Mouse (Mus musculus) MEL (cell line): Measurements from ENCODE around the gene Tpst2. TPM values are rescaled to one million over a fixed set of nuclear protein-coding genes. Genes with fewer than 3 reads are reported as not detected.

Source experiments
- DNase-seq: peaks from one replicate; pipeline ENCODE4 v3.0.0; 2011; ENCODE audit warnings: low read depth, low spot score
- H3K27ac ChIP-seq: 2 replicates; pipeline ENCODE4 v1.5.1; 2012; ENCODE audit warnings: low read depth, mild to moderate bottlenecking, control low read depth, low read length, moderate library complexity; ENCODE audit not compliant: control insufficient read depth
- H3K27me3 ChIP-seq, 2 experiments: fragments of 150-350 bp in 1 of 2; sonication (generic) in 1 of 2; 2 replicates each; pipeline ENCODE4 v1.6.1; 2012; ENCODE audit warnings: low read length in 2 of 2, mild to moderate bottlenecking in 2 of 2, improper control_type of control experiment in 1 of 2, moderate library complexity in 1 of 2; ENCODE audit not compliant: insufficient read depth in 2 of 2, control insufficient read depth in 1 of 2
- H3K36me3 ChIP-seq, 2 experiments: 2 replicates each; pipeline ENCODE4 v1.6.1; 2012 to 2014; ENCODE audit warnings: low read length in 2 of 2, improper control_type of control experiment in 1 of 2, inconsistent platforms in 1 of 2, mild to moderate bottlenecking in 1 of 2; ENCODE audit not compliant: insufficient read depth in 2 of 2, control insufficient read depth in 1 of 2
- H3K4me1 ChIP-seq, 2 experiments: fragments of 150-350 bp in 1 of 2; sonication (generic) in 1 of 2; 2 replicates each; pipeline ENCODE4 v1.6.1; 2012; ENCODE audit warnings: low read length in 2 of 2, improper control_type of control experiment in 1 of 2, mild to moderate bottlenecking in 1 of 2; ENCODE audit not compliant: insufficient read depth in 2 of 2, control insufficient read depth in 1 of 2
- H3K4me3 ChIP-seq, 2 experiments: fragments of 150-350 bp in 1 of 2; sonication (generic) in 1 of 2; 2 replicates each; pipeline ENCODE4 v1.5.1; 2012; ENCODE audit warnings: low read depth in 2 of 2, low read length in 2 of 2, mild to moderate bottlenecking in 2 of 2, moderate library complexity in 2 of 2, control low read depth in 1 of 2, improper control_type of control experiment in 1 of 2; ENCODE audit not compliant: control insufficient read depth in 1 of 2, insufficient read depth in 1 of 2
- H3K79me2 ChIP-seq: 2 replicates; pipeline ENCODE4 v1.6.1; 2012; ENCODE audit warnings: mild to moderate bottlenecking, low read length, moderate library complexity; ENCODE audit not compliant: control insufficient read depth, poor library complexity, insufficient read depth
- H3K9ac ChIP-seq: 2 replicates; pipeline ENCODE4 v1.6.1; 2012; ENCODE audit warnings: low read depth, mild to moderate bottlenecking, control low read depth, low read length, moderate library complexity; ENCODE audit not compliant: control insufficient read depth, poor library complexity, severe bottlenecking
- H3K9me3 ChIP-seq: fragments of 150-350 bp; sonication (generic); replicated peaks from 2 replicates; pipeline ENCODE4 v1.6.1; 2012; ENCODE audit warnings: mild to moderate bottlenecking, low read length, improper control_type of control experiment, moderate library complexity; ENCODE audit not compliant: insufficient read depth
- BHLHE40 ChIP-seq: IDR thresholded peaks from 2 replicates; pipeline ENCODE4 v1.6.1; 2012; ENCODE audit warnings: low read depth, mild to moderate bottlenecking, inconsistent platforms, low read length, improper control_type of control experiment, borderline replicate concordance
- CHD1 ChIP-seq: IDR thresholded peaks from 2 replicates; pipeline ENCODE4 v1.6.1; 2012; ENCODE audit warnings: low read depth, mild to moderate bottlenecking, inconsistent platforms, low read length, improper control_type of control experiment
- CHD2 ChIP-seq: IDR thresholded peaks from 2 replicates; pipeline ENCODE4 v1.6.1; 2011; ENCODE audit warnings: low read length, improper control_type of control experiment
- CTCF ChIP-seq, 3 experiments: IDR thresholded peaks in 2 of 3; conservative IDR thresholded peaks in 1 of 3; 2 replicates each; pipeline ENCODE4 v1.5.1; 2011 to 2012; ENCODE audit warnings: low read length in 3 of 3, low read depth in 2 of 3, mild to moderate bottlenecking in 2 of 3, improper control_type of control experiment in 1 of 3, inconsistent platforms in 1 of 3, mixed read lengths in 1 of 3, moderate library complexity in 1 of 3; ENCODE audit not compliant: control insufficient read depth in 1 of 3, insufficient read depth in 1 of 3, poor library complexity in 1 of 3, severe bottlenecking in 1 of 3
- ELF1 ChIP-seq: IDR thresholded peaks from 2 replicates; pipeline ENCODE4 v1.6.1; 2014; ENCODE audit warnings: low read depth, mild to moderate bottlenecking, inconsistent platforms, low read length, improper control_type of control experiment, moderate library complexity
- EP300 ChIP-seq, 2 experiments: IDR thresholded peaks; 2 replicates each; pipeline ENCODE4 v1.6.1; 2011; ENCODE audit warnings: improper control_type of control experiment in 2 of 2, low read length in 2 of 2, low read depth in 1 of 2, mild to moderate bottlenecking in 1 of 2
- ETS1 ChIP-seq: IDR thresholded peaks from 2 replicates; pipeline ENCODE4 v1.6.1; 2012; ENCODE audit warnings: low read depth, mild to moderate bottlenecking, inconsistent platforms, low read length, improper control_type of control experiment, moderate library complexity
- GATA1 ChIP-seq: IDR thresholded peaks from 2 replicates; pipeline ENCODE4 v1.6.1; 2011; ENCODE audit warnings: low read depth, low read length, improper control_type of control experiment
- HCFC1 ChIP-seq: IDR thresholded peaks from 2 replicates; pipeline ENCODE4 v1.6.1; 2012; ENCODE audit warnings: low read depth, mild to moderate bottlenecking, inconsistent platforms, low read length, improper control_type of control experiment, moderate library complexity
- JUND ChIP-seq: IDR thresholded peaks from 2 replicates; pipeline ENCODE4 v1.6.1; 2011; ENCODE audit warnings: low read depth, mild to moderate bottlenecking, improper control_type of control experiment, low read length
- KAT2A ChIP-seq: conservative IDR thresholded peaks from 2 replicates; pipeline ENCODE4 v1.6.1; 2012; ENCODE audit warnings: low read depth, low read length, improper control_type of control experiment, inconsistent platforms
- MAFK ChIP-seq: IDR thresholded peaks from 2 replicates; pipeline ENCODE4 v1.6.1; 2011; ENCODE audit warnings: low read depth, mild to moderate bottlenecking, low read length, improper control_type of control experiment, borderline replicate concordance
- MAX ChIP-seq: IDR thresholded peaks from 2 replicates; pipeline ENCODE4 v1.6.1; 2011; ENCODE audit warnings: low read length, improper control_type of control experiment
- MAZ ChIP-seq: IDR thresholded peaks from 2 replicates; pipeline ENCODE4 v1.6.1; 2012; ENCODE audit warnings: low read depth, mild to moderate bottlenecking, inconsistent platforms, low read length, improper control_type of control experiment
- MEF2A ChIP-seq: IDR thresholded peaks from 2 replicates; pipeline ENCODE4 v1.6.1; 2014; ENCODE audit warnings: low read depth, mild to moderate bottlenecking, inconsistent platforms, low read length, improper control_type of control experiment; ENCODE audit not compliant: poor library complexity, insufficient replicate concordance, severe bottlenecking; ENCODE audit errors: extremely low read depth
- MXI1 ChIP-seq: IDR thresholded peaks from 2 replicates; pipeline ENCODE4 v1.6.1; 2011; ENCODE audit warnings: mild to moderate bottlenecking, low read depth, low read length, improper control_type of control experiment
- MYC ChIP-seq: IDR thresholded peaks from 2 replicates; pipeline ENCODE4 v1.6.1; 2011; ENCODE audit warnings: low read depth, mild to moderate bottlenecking, low read length, improper control_type of control experiment, moderate library complexity
- NRF1 ChIP-seq: IDR thresholded peaks from 2 replicates; pipeline ENCODE4 v1.6.1; 2014; ENCODE audit warnings: low read depth, mild to moderate bottlenecking, inconsistent platforms, low read length, improper control_type of control experiment, moderate library complexity; ENCODE audit not compliant: poor library complexity, insufficient read depth, severe bottlenecking
- POLR2AphosphoS2 ChIP-seq: IDR thresholded peaks from 2 replicates; pipeline ENCODE4 v1.6.1; 2011; ENCODE audit warnings: low read length, improper control_type of control experiment
- RAD21 ChIP-seq: IDR thresholded peaks from 2 replicates; pipeline ENCODE4 v1.6.1; 2011; ENCODE audit warnings: mild to moderate bottlenecking, low read depth, low read length, improper control_type of control experiment
- RCOR1 ChIP-seq: IDR thresholded peaks from 2 replicates; pipeline ENCODE4 v1.6.1; 2012; ENCODE audit warnings: low read depth, mild to moderate bottlenecking, inconsistent platforms, low read length, improper control_type of control experiment
- SIN3A ChIP-seq: IDR thresholded peaks from 2 replicates; pipeline ENCODE4 v1.6.1; 2012; ENCODE audit warnings: low read length, improper control_type of control experiment, inconsistent platforms
- TAL1 ChIP-seq: IDR thresholded peaks from 2 replicates; pipeline ENCODE4 v1.6.1; 2012; ENCODE audit warnings: mild to moderate bottlenecking, inconsistent platforms, low read length, moderate library complexity, mixed read lengths
- TBP ChIP-seq: IDR thresholded peaks from 2 replicates; pipeline ENCODE4 v1.8.0; 2011; ENCODE audit warnings: low read depth, low read length, improper control_type of control experiment
- TCF12 ChIP-seq: IDR thresholded peaks from 2 replicates; pipeline ENCODE4 v1.6.1; 2014; ENCODE audit warnings: low read depth, mild to moderate bottlenecking, inconsistent platforms, low read length, improper control_type of control experiment, moderate library complexity
- UBTF ChIP-seq: IDR thresholded peaks from 2 replicates; pipeline ENCODE4 v1.6.1; 2012; ENCODE audit warnings: low read depth, mild to moderate bottlenecking, inconsistent platforms, low read length, improper control_type of control experiment, moderate library complexity, borderline replicate concordance; ENCODE audit not compliant: insufficient read depth
- USF1 ChIP-seq: IDR thresholded peaks from 2 replicates; pipeline ENCODE4 v1.6.1; 2014; ENCODE audit warnings: low read depth, mild to moderate bottlenecking, inconsistent platforms, low read length, improper control_type of control experiment, moderate library complexity
- ZC3H11A ChIP-seq: IDR thresholded peaks from 2 replicates; pipeline ENCODE4 v1.6.1; 2012; ENCODE audit warnings: low read depth, mild to moderate bottlenecking, inconsistent platforms, low read length, improper control_type of control experiment
- ZKSCAN1 ChIP-seq: IDR thresholded peaks from 2 replicates; pipeline ENCODE4 v1.6.1; 2012; ENCODE audit warnings: low read depth, mild to moderate bottlenecking, inconsistent platforms, low read length, improper control_type of control experiment, moderate library complexity
- ZMIZ1 ChIP-seq: IDR thresholded peaks from 2 replicates; pipeline ENCODE4 v1.6.1; 2012; ENCODE audit warnings: low read depth, mild to moderate bottlenecking, inconsistent platforms, low read length, improper control_type of control experiment, moderate library complexity
- ZNF384 ChIP-seq: IDR thresholded peaks from 2 replicates; pipeline ENCODE4 v1.6.1; 2012; ENCODE audit warnings: low read depth, mild to moderate bottlenecking, inconsistent platforms, low read length, improper control_type of control experiment
- polyA plus RNA-seq, 2 experiments: library from polyadenylated mRNA; stranded (reverse) in 1 of 2; unstranded in 1 of 2; fragments of >175 nt in 1 of 2; fragments of >200 nt in 1 of 2; gene quantifications; 2 replicates each; pipeline versions ENCODE4 v1.2.1 to v1.2.4; 2012; ENCODE audit warnings: low replicate concordance in 2 of 2, low read depth in 1 of 2; ENCODE audit not compliant: insufficient read length in 2 of 2, insufficient read depth in 1 of 2, missing spikeins in 1 of 2
- total RNA-seq: library from RNA; depleted of rRNA; stranded (reverse); fragments of 300-350 nt; gene quantifications from 2 replicates; pipeline ENCODE4 v1.2.3, GENCODE M21; 2012

Tpst2 gene
- total and polyA plus RNA-seq, 3 experiments: 57.8 to 86.1 TPM; not detected in 1

DNA sequence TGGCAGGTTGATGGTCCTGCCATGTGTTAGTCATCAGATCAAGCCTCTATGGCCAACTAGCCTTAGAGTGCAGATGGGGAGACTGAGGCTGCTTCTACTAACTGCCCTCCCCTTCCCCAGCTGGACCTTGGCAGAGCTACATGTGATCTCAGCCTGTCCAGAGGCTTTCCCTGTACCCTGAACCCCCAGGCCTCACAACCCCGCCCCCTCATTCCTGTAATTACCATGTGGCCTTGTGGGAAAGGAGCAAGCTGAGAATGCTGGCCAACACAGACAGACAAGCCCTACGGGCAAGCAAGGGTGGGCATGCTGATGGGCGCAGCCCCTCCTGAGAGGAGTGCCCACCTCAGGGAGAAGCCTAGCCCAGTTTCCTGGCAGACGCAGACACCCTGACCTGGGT, 18.2 kb downstream of the Tpst2 start:
- peak overlapping the region; percentile 40 for H3K27ac ChIP-seq
- H3K36me3 ChIP-seq: peaks cover 0 to 25% of the 10 kb centered on the region in 2 experiments; a peak in 2 of 4 replicates
- TF ChIP-seq HCFC1 (no peak), ZNF384 (no peak), RAD21 (no peak), MYC (no peak), GATA1 (no peak)
- TF ChIP-seq, all 39 proteins: peak for 0
- DNase-seq: no peak
- peaks cover 23 to 42% of the 10 kb centered on the region in 2 experiments for H3K4me1 ChIP-seq
- H3K4me3 ChIP-seq: no peak overlapping the region
- no peak overlapping the region for H3K9ac ChIP-seq
- peaks cover 65% of the 10 kb centered on the region for H3K79me2 ChIP-seq
- H3K9me3 ChIP-seq: no peaks in the 10 kb centered on the region
- no peaks in the 10 kb centered on the region for H3K27me3 ChIP-seq

DNA sequence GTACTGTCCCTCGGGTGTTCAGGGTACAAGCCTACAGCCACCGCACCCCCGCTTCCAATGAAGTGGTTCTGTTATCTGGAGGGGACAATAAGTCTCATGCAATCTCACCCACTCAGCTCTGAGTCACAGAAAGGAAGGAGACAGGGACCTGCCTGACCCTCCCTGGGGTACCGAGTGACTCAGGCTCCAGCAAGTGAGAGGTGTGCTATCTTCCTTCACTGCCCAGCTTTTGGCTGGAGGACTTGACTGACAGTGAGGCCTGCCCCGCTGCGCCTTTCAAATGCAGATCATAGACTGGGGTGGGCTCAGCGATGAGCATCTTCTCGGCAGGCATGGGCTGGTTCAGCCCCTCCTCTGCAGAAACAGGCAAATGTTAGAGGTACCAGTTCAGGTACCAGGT, 18.7 kb downstream of the Tpst2 start:
- H3K4me1 ChIP-seq: peaks cover 23 to 42% of the 10 kb centered on the region in 2 experiments
- peaks cover 0 to 25% of the 10 kb centered on the region in 2 experiments; a peak in 2 of 4 replicates for H3K36me3 ChIP-seq
- peaks cover 62% of the 10 kb centered on the region for H3K79me2 ChIP-seq
- peak; percentile 74 for DNase-seq
- H3K9me3 ChIP-seq: no peaks in the 10 kb centered on the region
- H3K27me3 ChIP-seq: no peaks in the 10 kb centered on the region
- H3K4me3 ChIP-seq: no peak overlapping the region
- peak overlapping the region; percentile 57 for H3K27ac ChIP-seq
- H3K9ac ChIP-seq: peak overlapping the region; percentile 11; the same call in 1 of the 2 replicates
- TF ChIP-seq GATA1 (peak; percentile 70), MAX (no peak), POLR2AphosphoS2 (no peak), BHLHE40 (no peak), ELF1 (no peak), HCFC1 (no peak), TAL1 (peak; percentile 70), ZKSCAN1 (no peak), MAZ (no peak), EP300 (IDR thresholded peaks at IDR 0.05; ENCODE audit: low read depth in 1 of 2, low read length in 2 of 2) (peak; percentile 78), CHD2 (no peak), SIN3A (no peak), TBP (peak; percentile 99), NRF1 (no peak), MYC (no peak), UBTF (peak; percentile 96), RCOR1 (peak; percentile 28; the same call in 1 of the 2 replicates), KAT2A (no peak), CHD1 (no peak), MEF2A (no peak), TCF12 (0 out of 2 replicates have a peak, but pooled peaks have one; percentile 23), ETS1 (peak; percentile 48; the same call in 1 of the 2 replicates), ZC3H11A (no peak), MXI1 (no peak), JUND (0 out of 2 replicates have a peak, but pooled peaks have one; percentile 69), CTCF (IDR thresholded peaks at IDR 0.05 in 2 of 3, conservative IDR thresholded peaks at IDR 0.05 in 1 of 3; ENCODE audit: control insufficient read depth in 1 of 3, insufficient read depth in 1 of 3, low read depth in 2 of 3, low read length in 3 of 3, poor library complexity in 1 of 3, severe bottlenecking in 1 of 3) (no peak), ZMIZ1 (no peak), MAFK (no peak), USF1 (no peak)
